Mouse (Mus musculus): ENCODE measurements around the gene Lrig2.

GRCm38 (mm10) chr3:104444946-104445460, 66.7 kb downstream of the Lrig2 start:
- peak; percentile 36 for TF ChIP-seq USF1 (IDR thresholded peaks at IDR 0.05; ENCODE audit: low read depth)
- no peak for TF ChIP-seq E2F4 (IDR thresholded peaks at IDR 0.05; ENCODE audit: insufficient read depth)
- peak; percentile 9 for TF ChIP-seq TCF12 (IDR thresholded peaks at IDR 0.05; ENCODE audit: insufficient read depth, poor library complexity, severe bottlenecking)
- TF ChIP-seq POLR2A (IDR thresholded peaks at IDR 0.05; ENCODE audit: insufficient read length, low read depth) = no peak
- TF ChIP-seq MAX (IDR thresholded peaks at IDR 0.05; ENCODE audit: low read depth) = no peak
- TF ChIP-seq MYOG (IDR thresholded peaks at IDR 0.05; ENCODE audit: control insufficient read depth in 1 of 3, insufficient read depth in 1 of 3, insufficient read length in 2 of 3, low read depth in 2 of 3) = peak in 2 of 3 experiments; percentile 46 to 67
- no peak for TF ChIP-seq CEBPB (IDR thresholded peaks at IDR 0.05; ENCODE audit: insufficient read depth, poor library complexity, severe bottlenecking)
- no peak for TF ChIP-seq POLR2AphosphoS2 (IDR thresholded peaks at IDR 0.05; ENCODE audit: insufficient read length, low read depth)
- TF ChIP-seq TCF3 (IDR thresholded peaks at IDR 0.05; ENCODE audit: insufficient read length, low read depth) = no peak

Data from myocyte (in vitro differentiated cells).